Mouse (Mus musculus) liver, embryonic 14.5 days (tissue): ENCODE data around the gene Nubpl.

Experiments
- CTCF ChIP-seq: IDR thresholded peaks from 2 replicates; pipeline ENCODE4 v1.5.1; 2016; ENCODE audit warnings: antibody characterized with exemption, low read depth, control low read depth
- EP300 ChIP-seq: IDR thresholded peaks from 2 replicates; pipeline ENCODE4 v1.6.1; 2016; ENCODE audit warnings: antibody characterized with exemption, low read depth

GRCm38 (mm10) chr12:52360136-52360535 is 262.6 kb downstream of the Nubpl start:
- no peak for TF ChIP-seq CTCF
- TF ChIP-seq EP300 = no peak
